Mouse (Mus musculus): ENCODE results near the gene Arvcf.

DNA sequence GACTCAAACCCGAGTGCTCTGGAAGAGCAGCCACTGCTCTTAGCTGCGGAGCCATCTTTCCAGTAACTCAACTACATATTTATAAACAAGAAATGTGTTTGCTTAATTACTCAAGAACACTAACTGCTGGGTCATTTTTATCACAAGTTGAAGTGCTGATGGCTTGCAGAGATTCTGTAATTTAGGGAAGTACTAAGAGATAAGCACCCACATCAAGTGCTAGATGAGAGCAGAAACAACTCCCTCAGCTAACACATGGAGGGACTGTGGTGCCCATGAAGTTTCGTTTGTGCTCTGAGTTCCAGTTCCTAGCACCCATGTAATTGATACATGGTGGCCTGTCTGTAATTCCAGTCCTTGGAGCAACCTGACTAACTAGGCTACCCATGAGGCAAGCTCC lies 29.0 kb upstream of the Arvcf start:
- TF ChIP-seq ZC3H11A (IDR thresholded peaks at IDR 0.05; ENCODE audit: borderline replicate concordance, low read depth, low read length) (no peak), HCFC1 (IDR thresholded peaks at IDR 0.05; ENCODE audit: borderline replicate concordance, insufficient read depth, low read length) (no peak)
